10 mouse cellular contexts compared by ENCODE assay signal in genomic region chr15:64434502-64434901, GRCm38 (mm10).
A peak's percentile ranks its signal among the peaks of the same experiment; 100 is the strongest.
DNase-seq lines count a peak whose midpoint lies in the region; ATAC-seq and TF ChIP-seq lines count a peak whose summit lies in the region.
"Had no signal": no experiment of that assay in that cellular context is flagged by ENCODE, and none has a peak within 500 bp of the region (broad histone marks: within the 10 kb centered on the region; RNA-seq: fewer than 3 reads in every experiment).

No protein-coding gene starts in this region.

- 0% methylated on average over 3 of the region's 3 CpGs for WGBS in heart, embryonic 14.5 days
- WGBS in stomach, postnatal 0 days: 8% methylated on average over 3 of the region's 3 CpGs
- WGBS in thymus, adult 2 months: 60% methylated on average over 3 of the region's 3 CpGs

- H3K4me1 ChIP-seq in heart, embryonic 14.5 days (ENCODE audit: control insufficient read depth in 2 of 2, insufficient read depth in 2 of 2, low read length in 2 of 2): peaks cover 0 to 4% of the 10 kb centered on the region in 2 experiments; a peak in 1 of 4 replicates
- H3K4me1 ChIP-seq in stomach, postnatal 0 days (replicated peaks; ENCODE audit: control insufficient read depth, insufficient read depth): no peaks in the 10 kb centered on the region
- no peaks in the 10 kb centered on the region for H3K4me1 ChIP-seq in thymus, adult 2 months (replicated peaks; ENCODE audit: control insufficient read depth, insufficient read depth, low read length)

- H3K4me3 ChIP-seq in heart, embryonic 14.5 days (ENCODE audit: control insufficient read depth in 1 of 2, insufficient read depth in 1 of 2, low read depth in 1 of 2, low read length in 2 of 2): no peak overlapping the region
- H3K4me3 ChIP-seq in stomach, postnatal 0 days (ENCODE audit: low read depth, low read length): no peak overlapping the region
- no peak overlapping the region for H3K4me3 ChIP-seq in thymus, adult 2 months (ENCODE audit: control insufficient read depth, insufficient read depth, low read length)

- no peak for TF ChIP-seq POLR2A in thymus, adult 2 months (IDR thresholded peaks at IDR 0.05; ENCODE audit: control insufficient read depth, extremely low read depth, insufficient read depth, low read length, poor library complexity)

- no peaks in the 10 kb centered on the region for H3K9me3 ChIP-seq in heart, embryonic 14.5 days (ENCODE audit: control insufficient read depth, low read length)
- H3K9me3 ChIP-seq in stomach, postnatal 0 days (ENCODE audit: control insufficient read depth, low read length): no peaks in the 10 kb centered on the region

- no peak for TF ChIP-seq CTCF in stomach, postnatal 0 days (IDR thresholded peaks at IDR 0.05; ENCODE audit: low read depth)
- TF ChIP-seq CTCF in thymus, adult 2 months (IDR thresholded peaks at IDR 0.05; ENCODE audit: borderline replicate concordance, control insufficient read depth, extremely low read depth, insufficient read depth, low read length, poor library complexity): no peak

- no peak for TF ChIP-seq EP300 in stomach, postnatal 0 days (optimal IDR thresholded peaks at IDR 0.05)

- H3K27me3 ChIP-seq in heart, embryonic 14.5 days (ENCODE audit: control insufficient read depth, insufficient read depth, low read length): no peaks in the 10 kb centered on the region
- H3K27me3 ChIP-seq in stomach, postnatal 0 days (ENCODE audit: control insufficient read depth, insufficient read depth, low read length): no peaks in the 10 kb centered on the region
- no peaks in the 10 kb centered on the region for H3K27me3 ChIP-seq in thymus, adult 2 months (ENCODE audit: control insufficient read depth, insufficient read depth, low read length)
- H3K27me3 ChIP-seq: CH12.LX had no signal

- H3K36me3 ChIP-seq in heart, embryonic 14.5 days (ENCODE audit: control insufficient read depth, insufficient read depth, low read length): no peaks in the 10 kb centered on the region
- H3K36me3 ChIP-seq in stomach, postnatal 0 days (ENCODE audit: control insufficient read depth, insufficient read depth, low read length): no peaks in the 10 kb centered on the region
- H3K36me3 ChIP-seq in thymus, adult 2 months (ENCODE audit: control insufficient read depth, insufficient read depth, low read length): no peaks in the 10 kb centered on the region

- H3K27ac ChIP-seq in heart, embryonic 14.5 days (replicated peaks in 1 of 2; ENCODE audit: control insufficient read depth in 1 of 2, insufficient read depth in 1 of 2, low read depth in 2 of 2, low read length in 2 of 2): no peak overlapping the region
- H3K27ac ChIP-seq in stomach, postnatal 0 days (replicated peaks): no peak overlapping the region
- H3K27ac ChIP-seq in thymus, adult 2 months (ENCODE audit: control insufficient read depth, insufficient read depth, low read length): no peak overlapping the region
- H3K27ac ChIP-seq: macrophage had no signal

- intact Hi-C loops in heart, postnatal 36 days (cut with DNase I): no loop called here
- intact Hi-C loops in left cerebral cortex, postnatal 14 days (cut with DNase I): no loop called here

- no peak overlapping the region for H3K4me2 ChIP-seq in heart, embryonic 14.5 days (ENCODE audit: low read length)
- no peak overlapping the region for H3K4me2 ChIP-seq in stomach, postnatal 0 days (replicated peaks; ENCODE audit: low read depth)

- no peak for DNase-seq in heart, postnatal 36 days
- DNase-seq in Muller cell, postnatal 12 days (ENCODE audit: inconsistent ontology term): peak; percentile 74
- DNase-seq in frontal cortex, adult 2 months (ENCODE audit: extremely low spot score in 1 of 2, low spot score in 1 of 2): peak; percentile 82 to 84
- DNase-seq in left cerebral cortex, postnatal 14 days (ENCODE audit: low spot score in 2 of 2): peak; percentile 63 to 81
- DNase-seq in stomach, postnatal 0 days (ENCODE audit: low spot score): peak; percentile 30
- DNase-seq in spleen, postnatal 36 days (ENCODE audit: low spot score in 2 of 2): no peak
- no peak for DNase-seq in thymus, adult 2 months

- H3K9ac ChIP-seq in heart, embryonic 14.5 days (ENCODE audit: low read length): no peak overlapping the region
- no peak overlapping the region for H3K9ac ChIP-seq in stomach, postnatal 0 days (ENCODE audit: low read length)

- 0 out of 2 replicates have a peak, but pooled peaks have one; percentile 66 for ATAC-seq in heart, embryonic 14.5 days (ENCODE audit: insufficient number of reproducible peaks, insufficient read depth, low FRiP score, low read depth)
- ATAC-seq in stomach, postnatal 0 days (ENCODE audit: low FRiP score, low TSS enrichment): no peak

Comparison
In these comparisons a context has a peak if more than half of its experiments do, and no peak if none do; other contexts are left out.
1. DNase-seq: peak in Muller cell, postnatal 12 days (single experiment), frontal cortex, adult 2 months (2 of 2), left cerebral cortex, postnatal 14 days (2 of 2) and stomach, postnatal 0 days (single experiment); none in heart, postnatal 36 days (0 of 2), spleen, postnatal 36 days (0 of 2) and thymus, adult 2 months (single experiment).